ENCODE assay signal across 8 mouse cellular contexts in the genomic region with DNA sequence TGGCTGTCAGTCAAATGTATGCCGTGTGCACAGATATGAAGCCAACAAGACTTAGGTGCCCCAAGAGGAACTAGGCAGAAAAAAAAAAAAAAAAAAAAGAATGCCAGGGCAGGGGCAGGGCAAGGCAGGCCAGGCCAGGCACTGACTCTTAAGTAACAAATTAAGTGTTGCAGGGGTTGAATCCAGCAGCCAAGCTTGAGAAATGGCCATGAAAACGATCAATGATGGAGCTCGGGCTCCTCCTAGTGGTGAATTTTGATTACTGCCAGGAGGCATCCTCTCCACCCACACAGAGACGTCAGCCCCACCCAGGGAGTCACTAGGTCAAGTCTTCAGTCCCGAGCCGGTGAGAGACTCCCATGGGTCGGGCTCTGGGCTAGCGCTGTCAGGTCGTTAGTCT. TPM values are rescaled to one million over a fixed set of nuclear protein-coding genes. Genes with fewer than 3 reads are reported as not detected.
A peak's percentile ranks its signal among the peaks of the same experiment; 100 is the strongest.
DNase-seq lines count a peak whose midpoint lies in the region; ATAC-seq and TF ChIP-seq lines count a peak whose summit lies in the region.

No protein-coding gene starts in this region.

- H3K4me3 ChIP-seq in hindbrain, postnatal 0 days (ENCODE audit: low read length), result 0 out of 2 replicates have a peak overlapping the region, but pooled peaks have one; percentile 4

- H3K9me3 ChIP-seq in hindbrain, postnatal 0 days (ENCODE audit: low read length), result no peaks in the 10 kb centered on the region

- H3K27ac ChIP-seq in hindbrain, postnatal 0 days, result no peak overlapping the region

- peak; percentile 92 for TF ChIP-seq CTCF in hindbrain, postnatal 0 days (IDR thresholded peaks at IDR 0.05; ENCODE audit: low read depth)

- WGBS in hindbrain, postnatal 0 days, result 6% methylated on average over 9 of the region's 9 CpGs

- ATAC-seq in hindbrain, postnatal 0 days, result peak; percentile 79

- DNase-seq in ZHBTc4 (ENCODE audit: low read depth, low spot score), result peak; percentile 90
- peak; percentile 66 to 91 for DNase-seq in cerebellum, postnatal 4 days (ENCODE audit: low spot score in 2 of 2)
- DNase-seq in gastrocnemius, adult 8-10 months (ENCODE audit: low spot score in 2 of 2), result peak; percentile 76 to 78
- DNase-seq in hindbrain, postnatal 0 days (ENCODE audit: low spot score), result peak; percentile 89
- peak; percentile 78 to 82 for DNase-seq in left cerebral cortex, adult 18-20 months (ENCODE audit: low spot score in 2 of 2)
- DNase-seq in mesoderm, embryonic 11.5 days (ENCODE audit: low read depth, low spot score), result peak; percentile 90
- peak; percentile 68 for DNase-seq in right cerebral cortex, postnatal 25 days
- DNase-seq in urinary bladder, postnatal 36 days (ENCODE audit: low spot score in 2 of 2), result peak; percentile 86 to 90

- no peaks in the 10 kb centered on the region for H3K4me1 ChIP-seq in hindbrain, postnatal 0 days (ENCODE audit: insufficient read depth, low read length)

- no peaks in the 10 kb centered on the region for H3K36me3 ChIP-seq in hindbrain, postnatal 0 days (ENCODE audit: insufficient read depth, low read length)

- H3K9ac ChIP-seq in hindbrain, postnatal 0 days (replicated peaks; ENCODE audit: low read length), result no peak overlapping the region

- H3K27me3 ChIP-seq in hindbrain, postnatal 0 days (ENCODE audit: insufficient read depth, low read length), result no peaks in the 10 kb centered on the region

- H3K4me2 ChIP-seq in hindbrain, postnatal 0 days (ENCODE audit: low read depth, low read length), result peak overlapping the region; percentile 43

RNA-seq across cellular contexts. Expression of a gene that starts 54.7 kb away (rescaled TPM):
- not detected for total RNA-seq in gastrocnemius, adult 8-10 months (2022)
- not detected in 2 replicates for total RNA-seq in hindbrain, postnatal 0 days (2014; rRNA removed)
- not detected in 2 replicates for polyA plus RNA-seq in hindbrain, postnatal 0 days (2015; fragmentation: Nextera tagmentation; extraction: Ambion mirVana)
- total RNA-seq in left cerebral cortex, adult 18-20 months (2021), result not detected

RNA-seq across cellular contexts. Expression of a gene that starts 56.1 kb away (rescaled TPM):
- total RNA-seq in gastrocnemius, adult 8-10 months (2022), result not detected
- 0.16 and 0.54 TPM in 2 replicates for total RNA-seq in hindbrain, postnatal 0 days (2014; rRNA removed)
- polyA plus RNA-seq in hindbrain, postnatal 0 days (2015; fragmentation: Nextera tagmentation; extraction: Ambion mirVana), result not detected in 2 replicates
- total RNA-seq in left cerebral cortex, adult 18-20 months (2021), result under 1 TPM in 1 of 2 experiments, not detected in 1; 0.40 TPM

RNA-seq across cellular contexts. Expression of a gene that starts 58.1 kb away (rescaled TPM):
- total RNA-seq in gastrocnemius, adult 8-10 months (2022), result not detected
- not detected in 2 replicates for total RNA-seq in hindbrain, postnatal 0 days (2014; rRNA removed)
- polyA plus RNA-seq in hindbrain, postnatal 0 days (2015; fragmentation: Nextera tagmentation; extraction: Ambion mirVana), result not detected in 2 replicates
- total RNA-seq in left cerebral cortex, adult 18-20 months (2021), result not detected
